Mouse (Mus musculus): ENCODE results near the gene Dnajb2. TPM values are rescaled to one million over a fixed set of nuclear protein-coding genes. Genes with fewer than 3 reads are reported as not detected.

Dnajb2 gene
- total and polyA plus RNA-seq, 3 experiments: 12.9 to 18.9 TPM; not detected in 1

GRCm38 (mm10) chr1:75236117-75237050 is at the start of gene Dnajb2 (continued):
- no peak for TF ChIP-seq GABPA (IDR thresholded peaks at IDR 0.05; ENCODE audit: low read depth, low read length)
- TF ChIP-seq MYC (IDR thresholded peaks at IDR 0.05; ENCODE audit: low read depth, low read length): 0 out of 2 replicates have a peak, but pooled peaks have one; percentile 61
- no peak; the same call in 1 of the 2 replicates for TF ChIP-seq ELF1 (IDR thresholded peaks at IDR 0.05; ENCODE audit: low read depth, low read length)
- TF ChIP-seq MEF2A (IDR thresholded peaks at IDR 0.05; ENCODE audit: extremely low read depth, insufficient replicate concordance, low read depth, low read length, poor library complexity, severe bottlenecking): no peak

DNA sequence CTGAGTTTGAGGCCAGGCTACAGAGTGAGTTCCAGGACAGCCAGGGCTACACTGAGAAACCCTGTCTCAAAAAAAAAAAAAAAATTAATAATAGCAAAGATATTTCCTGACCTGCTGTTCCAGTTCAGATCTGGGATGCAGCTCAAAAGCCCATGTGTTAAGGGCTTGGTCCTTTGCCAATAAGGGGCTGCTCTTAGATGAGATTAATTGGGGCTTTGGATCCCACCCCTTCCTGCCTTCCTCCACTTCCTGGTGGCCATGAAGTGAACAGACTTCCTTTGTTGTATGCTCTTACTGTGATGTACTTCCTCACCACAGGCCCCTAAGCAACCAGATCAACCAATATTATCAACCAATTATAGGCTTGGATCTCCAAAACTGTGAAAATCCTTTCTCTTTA is 49.1 kb upstream of the Dnajb2 start:
- Histone ChIP-seq H3K36me3 (ENCODE audit: control insufficient read depth in 1 of 2, insufficient read depth in 2 of 2, low read length in 2 of 2) (peaks cover 0 to 24% of the 10 kb centered on the region in 2 experiments; a peak in 2 of 4 replicates), H3K9ac (ENCODE audit: control insufficient read depth, low read depth, low read length, poor library complexity, severe bottlenecking) (no peak overlapping the region), H3K4me1 (ENCODE audit: control insufficient read depth in 1 of 2, insufficient read depth in 2 of 2, low read length in 2 of 2) (peaks cover 3 to 29% of the 10 kb centered on the region in 2 experiments; a peak in 3 of 4 replicates)

GRCm38 (mm10) chr1:75187914-75188483 is 48.2 kb upstream of the Dnajb2 start:
- Histone ChIP-seq H3K27me3 (ENCODE audit: control insufficient read depth in 1 of 2, insufficient read depth in 2 of 2, low read length in 2 of 2) (no peaks in the 10 kb centered on the region), H3K4me3 (ENCODE audit: control insufficient read depth in 1 of 2, insufficient read depth in 1 of 2, low read depth in 2 of 2, low read length in 2 of 2) (no peak overlapping the region), H3K79me2 (ENCODE audit: control insufficient read depth, insufficient read depth, low read length, poor library complexity) (peaks cover 9% of the 10 kb centered on the region), H3K4me1 (ENCODE audit: control insufficient read depth in 1 of 2, insufficient read depth in 2 of 2, low read length in 2 of 2) (peaks cover 3 to 29% of the 10 kb centered on the region in 2 experiments; a peak in 3 of 4 replicates), H3K9me3 (replicated peaks; ENCODE audit: insufficient read depth, low read length) (no peaks in the 10 kb centered on the region), H3K9ac (ENCODE audit: control insufficient read depth, low read depth, low read length, poor library complexity, severe bottlenecking) (no peak overlapping the region), H3K27ac (ENCODE audit: control insufficient read depth, low read depth, low read length) (peak overlapping the region; percentile 59), H3K36me3 (ENCODE audit: control insufficient read depth in 1 of 2, insufficient read depth in 2 of 2, low read length in 2 of 2) (peaks cover 0 to 26% of the 10 kb centered on the region in 2 experiments; a peak in 2 of 4 replicates)
- DNase-seq (ENCODE audit: low read depth, low spot score): peak; percentile 94
- TF ChIP-seq E2F4 (IDR thresholded peaks at IDR 0.05; ENCODE audit: borderline replicate concordance, low read depth, low read length): no peak
- no peak for TF ChIP-seq MYB (IDR thresholded peaks at IDR 0.05; ENCODE audit: low read depth, low read length)
- TF ChIP-seq MAX (IDR thresholded peaks at IDR 0.05; ENCODE audit: low read length): peak; percentile 42; the same call in 1 of the 2 replicates
- no peak for TF ChIP-seq MEF2A (IDR thresholded peaks at IDR 0.05; ENCODE audit: extremely low read depth, insufficient replicate concordance, low read depth, low read length, poor library complexity, severe bottlenecking)
- TF ChIP-seq MYC (IDR thresholded peaks at IDR 0.05; ENCODE audit: low read depth, low read length): peak; percentile 77; the same call in 1 of the 2 replicates
- peak; percentile 63 for TF ChIP-seq GATA1 (IDR thresholded peaks at IDR 0.05; ENCODE audit: low read depth, low read length)
- TF ChIP-seq CHD1 (IDR thresholded peaks at IDR 0.05; ENCODE audit: low read depth, low read length): no peak
- peak; percentile 55; the same call in 1 of the 2 replicates for TF ChIP-seq RCOR1 (IDR thresholded peaks at IDR 0.05; ENCODE audit: low read depth, low read length)
- TF ChIP-seq ZC3H11A (IDR thresholded peaks at IDR 0.05; ENCODE audit: low read depth, low read length): no peak
- no peak for TF ChIP-seq BHLHE40 (IDR thresholded peaks at IDR 0.05; ENCODE audit: borderline replicate concordance, low read depth, low read length)
- TF ChIP-seq NELFE (IDR thresholded peaks at IDR 0.05; ENCODE audit: low read depth, low read length): no peak
- no peak for TF ChIP-seq SMC3 (IDR thresholded peaks at IDR 0.05; ENCODE audit: low read depth, low read length)
- TF ChIP-seq ELF1 (IDR thresholded peaks at IDR 0.05; ENCODE audit: low read depth, low read length): peak; percentile 49; the same call in 1 of the 2 replicates
- TF ChIP-seq ZMIZ1 (IDR thresholded peaks at IDR 0.05; ENCODE audit: low read depth, low read length): no peak
- no peak for TF ChIP-seq GABPA (IDR thresholded peaks at IDR 0.05; ENCODE audit: low read depth, low read length)
- TF ChIP-seq KAT2A (conservative IDR thresholded peaks at IDR 0.05; ENCODE audit: low read depth, low read length): no peak
- no peak for TF ChIP-seq USF2 (IDR thresholded peaks at IDR 0.05; ENCODE audit: borderline replicate concordance in 1 of 2, insufficient read depth in 1 of 2, low read depth in 1 of 2, low read length in 2 of 2)
- peak; percentile 47; the same call in 1 of the 2 replicates for TF ChIP-seq HCFC1 (IDR thresholded peaks at IDR 0.05; ENCODE audit: low read depth, low read length)
- no peak for TF ChIP-seq CHD2 (IDR thresholded peaks at IDR 0.05; ENCODE audit: low read length)
- TF ChIP-seq TAL1 (IDR thresholded peaks at IDR 0.05; ENCODE audit: low read length): peak; percentile 78
- no peak for TF ChIP-seq ZKSCAN1 (IDR thresholded peaks at IDR 0.05; ENCODE audit: low read depth, low read length)

More for the DNA sequence above, 49.1 kb upstream of the Dnajb2 start:
- TF ChIP-seq POLR2AphosphoS2 (IDR thresholded peaks at IDR 0.05; ENCODE audit: low read length): no peak
- TF ChIP-seq ELF1 (IDR thresholded peaks at IDR 0.05; ENCODE audit: low read depth, low read length): no peak
- no peak for TF ChIP-seq E2F4 (IDR thresholded peaks at IDR 0.05; ENCODE audit: borderline replicate concordance, low read depth, low read length)
- TF ChIP-seq TBP (IDR thresholded peaks at IDR 0.05; ENCODE audit: low read depth, low read length): no peak
- TF ChIP-seq MYC (IDR thresholded peaks at IDR 0.05; ENCODE audit: low read depth, low read length): no peak
- TF ChIP-seq GATA1 (IDR thresholded peaks at IDR 0.05; ENCODE audit: low read depth, low read length): no peak
- no peak for TF ChIP-seq ZNF384 (IDR thresholded peaks at IDR 0.05; ENCODE audit: low read depth, low read length)
- no peak for TF ChIP-seq RAD21 (IDR thresholded peaks at IDR 0.05; ENCODE audit: low read depth, low read length)
- no peak for TF ChIP-seq NRF1 (IDR thresholded peaks at IDR 0.05; ENCODE audit: insufficient read depth, low read depth, low read length, poor library complexity, severe bottlenecking)
- TF ChIP-seq NELFE (IDR thresholded peaks at IDR 0.05; ENCODE audit: low read depth, low read length): no peak
- no peak for TF ChIP-seq ETS1 (IDR thresholded peaks at IDR 0.05; ENCODE audit: low read depth, low read length)
- DNase-seq (ENCODE audit: low read depth, low spot score): peak; percentile 59
- Histone ChIP-seq H3K27ac (ENCODE audit: control insufficient read depth, low read depth, low read length) (no peak overlapping the region), H3K27me3 (ENCODE audit: control insufficient read depth in 1 of 2, insufficient read depth in 2 of 2, low read length in 2 of 2) (no peaks in the 10 kb centered on the region), H3K4me3 (ENCODE audit: control insufficient read depth in 1 of 2, insufficient read depth in 1 of 2, low read depth in 2 of 2, low read length in 2 of 2) (no peak overlapping the region), H3K9me3 (replicated peaks; ENCODE audit: insufficient read depth, low read length) (no peaks in the 10 kb centered on the region), H3K79me2 (ENCODE audit: control insufficient read depth, insufficient read depth, low read length, poor library complexity) (peaks cover 6% of the 10 kb centered on the region)
